Mouse (Mus musculus) brain, embryonic 14.5 days (tissue): Measurements from ENCODE around the gene Pafah2.

Experiments used
- CTCF ChIP-seq: fragments of 200-500 bp; IDR thresholded peaks from 2 replicates; pipeline ENCODE4 v1.5.1; 2012; ENCODE audit warnings: inconsistent platforms, mild to moderate bottlenecking, moderate library complexity, borderline replicate concordance; ENCODE audit not compliant: insufficient read depth, insufficient read length; ENCODE audit errors: extremely low read depth
- POLR2A ChIP-seq: fragments of 200-500 bp; IDR thresholded peaks from 2 replicates; pipeline ENCODE4 v1.6.1; 2012; ENCODE audit warnings: mild to moderate bottlenecking, inconsistent platforms, borderline replicate concordance; ENCODE audit not compliant: poor library complexity, insufficient read depth, insufficient read length, severe bottlenecking; ENCODE audit errors: extremely low read depth

DNA sequence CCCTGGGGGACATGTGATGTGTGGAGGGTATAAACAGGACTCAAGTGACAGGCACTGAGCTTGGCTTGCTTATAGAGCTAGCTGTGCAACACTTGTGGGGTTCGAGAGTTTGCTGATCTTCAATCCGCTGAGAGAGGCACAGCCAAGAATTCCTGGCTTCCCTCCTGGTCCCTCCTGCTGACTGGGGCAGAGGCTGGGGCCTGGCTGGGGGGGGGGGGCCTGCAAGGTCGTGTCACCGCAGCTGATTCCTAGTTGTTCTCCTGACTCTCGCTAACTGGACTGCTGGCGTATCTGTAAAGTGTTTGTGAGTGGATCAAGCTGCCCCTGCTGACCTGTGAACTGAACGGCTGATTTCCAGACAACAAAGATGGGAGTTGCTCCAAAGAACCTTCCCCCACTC, 47.5 kb downstream of the Pafah2 start:
- TF ChIP-seq CTCF (no peak), POLR2A (no peak)
